ENCODE assay signal across 9 mouse cellular contexts in genomic region chr4:80910871-80911701, GRCm38 (mm10). TPM values are rescaled to one million over a fixed set of nuclear protein-coding genes. Genes with fewer than 3 reads are reported as not detected.
DNase-seq lines count a peak whose midpoint lies in the region; ATAC-seq and TF ChIP-seq lines count a peak whose summit lies in the region.
"Had no signal": no experiment of that assay in that cellular context is flagged by ENCODE, and none has a peak within 500 bp of the region (broad histone marks: within the 10 kb centered on the region; RNA-seq: fewer than 3 reads in every experiment).

No protein-coding gene starts in this region.

- TF ChIP-seq POLR2A in testis, adult 2 months (IDR thresholded peaks at IDR 0.05; ENCODE audit: control insufficient read depth, low read depth, low read length) = no peak

- H3K4me3 ChIP-seq in intestine, embryonic 16.5 days (ENCODE audit: low read length) = peak overlapping the region; percentile 75
- H3K4me3 ChIP-seq in limb, embryonic 10.5 days = peak overlapping the region; percentile 75
- H3K4me3 ChIP-seq in midbrain, embryonic 16.5 days (ENCODE audit: low read depth, low read length) = peak overlapping the region; percentile 58
- H3K4me3 ChIP-seq in testis, adult 2 months (ENCODE audit: control insufficient read depth, low read depth, low read length) = peak overlapping the region; percentile 84

- H3K27ac ChIP-seq in intestine, embryonic 16.5 days (ENCODE audit: low read length) = peak overlapping the region; percentile 91
- H3K27ac ChIP-seq in limb, embryonic 10.5 days = peak overlapping the region; percentile 65
- peak overlapping the region; percentile 96 for H3K27ac ChIP-seq in midbrain, embryonic 16.5 days (ENCODE audit: low read length)
- no peak overlapping the region for H3K27ac ChIP-seq in testis, adult 2 months (ENCODE audit: control insufficient read depth, insufficient read depth, low read depth, low read length)

- no peaks in the 10 kb centered on the region for H3K27me3 ChIP-seq in intestine, embryonic 16.5 days (replicated peaks; ENCODE audit: control insufficient read depth, insufficient read depth, low read length)
- no peaks in the 10 kb centered on the region for H3K27me3 ChIP-seq in limb, embryonic 10.5 days (ENCODE audit: low read depth, poor library complexity, severe bottlenecking)
- no peaks in the 10 kb centered on the region for H3K27me3 ChIP-seq in midbrain, embryonic 16.5 days (ENCODE audit: control insufficient read depth, insufficient read depth, low read depth, low read length)
- H3K27me3 ChIP-seq in testis, adult 2 months (ENCODE audit: control insufficient read depth, insufficient read depth, low read length) = no peaks in the 10 kb centered on the region

- DNase-seq in layer of hippocampus, adult 11-12 months (ENCODE audit: low spot score) = peak; percentile 39
- no peak for DNase-seq in layer of hippocampus, adult 9-10 months (ENCODE audit: low spot score)
- DNase-seq in embryo, embryonic 10.5 days (ENCODE audit: low spot score) = peak; percentile 69
- DNase-seq in gastrocnemius, postnatal 25 days = peak; percentile 30
- DNase-seq in limb, embryonic 10.5 days (ENCODE audit: low spot score) = peak; percentile 67

- H3K36me3 ChIP-seq in intestine, embryonic 16.5 days (ENCODE audit: control insufficient read depth, insufficient read depth, low read length) = no peaks in the 10 kb centered on the region
- H3K36me3 ChIP-seq in limb, embryonic 10.5 days = no peaks in the 10 kb centered on the region
- H3K36me3 ChIP-seq in midbrain, embryonic 16.5 days (ENCODE audit: control insufficient read depth, insufficient read depth, low read length) = no peaks in the 10 kb centered on the region
- no peaks in the 10 kb centered on the region for H3K36me3 ChIP-seq in testis, adult 2 months (ENCODE audit: control insufficient read depth, insufficient read depth, low read length)

- no peaks in the 10 kb centered on the region for H3K9me3 ChIP-seq in intestine, embryonic 16.5 days (ENCODE audit: control insufficient read depth, low read length)
- no peaks in the 10 kb centered on the region for H3K9me3 ChIP-seq in limb, embryonic 10.5 days (replicated peaks)
- no peaks in the 10 kb centered on the region for H3K9me3 ChIP-seq in midbrain, embryonic 16.5 days (replicated peaks; ENCODE audit: control insufficient read depth, low read length, poor library complexity, severe bottlenecking)

- H3K4me2 ChIP-seq in intestine, embryonic 16.5 days (ENCODE audit: low read depth, low read length) = peak overlapping the region; percentile 73
- H3K4me2 ChIP-seq in midbrain, embryonic 16.5 days (ENCODE audit: low read length) = peak overlapping the region; percentile 69

- no peak for TF ChIP-seq CTCF in testis, adult 2 months (IDR thresholded peaks at IDR 0.05; ENCODE audit: control insufficient read depth, insufficient read depth, insufficient replicate concordance, low read depth, low read length)

- peak; percentile 70 for ATAC-seq in intestine, embryonic 16.5 days
- peak; percentile 88 for ATAC-seq in midbrain, embryonic 16.5 days

- peak overlapping the region; percentile 90 for H3K9ac ChIP-seq in intestine, embryonic 16.5 days (ENCODE audit: low read depth, low read length)
- peak overlapping the region; percentile 92 for H3K9ac ChIP-seq in midbrain, embryonic 16.5 days (ENCODE audit: low read depth, low read length)

- WGBS in intestine, embryonic 16.5 days = under 1% methylated on average over 53 of the region's 58 CpGs
- WGBS in limb, embryonic 10.5 days = under 1% methylated on average over 57 of the region's 58 CpGs
- under 1% methylated on average over 54 of the region's 58 CpGs for WGBS in midbrain, embryonic 16.5 days

- H3K4me1 ChIP-seq in intestine, embryonic 16.5 days (ENCODE audit: control insufficient read depth, insufficient read depth, low read length) = peaks cover 4% of the 10 kb centered on the region; the same call in 1 of the 2 replicates
- peaks cover 12% of the 10 kb centered on the region; the same call in 1 of the 2 replicates for H3K4me1 ChIP-seq in limb, embryonic 10.5 days
- H3K4me1 ChIP-seq in midbrain, embryonic 16.5 days (ENCODE audit: control insufficient read depth, insufficient read depth, low read length) = peaks cover 5% of the 10 kb centered on the region
- H3K4me1 ChIP-seq in testis, adult 2 months (ENCODE audit: control insufficient read depth, insufficient read depth, low read length) = peaks cover 9% of the 10 kb centered on the region

RNA-seq across cellular contexts. Expression of gene Lurap1l, which starts 0.6 kb away (rescaled TPM):
- 1 to 10 TPM; 1.7 to 2.0 TPM for total RNA-seq in gastrocnemius, postnatal 25 days (2021)
- 19.5 and 22.4 TPM in 2 replicates for polyA plus RNA-seq in intestine, embryonic 16.5 days (2015; fragmentation: Nextera tagmentation; extraction: Ambion mirVana)
- polyA plus RNA-seq in limb, embryonic 10.5 days (2016; fragmentation: Nextera tagmentation; extraction: Ambion mirVana) = 1.4 and 1.5 TPM in 2 replicates
- polyA plus RNA-seq in midbrain, embryonic 16.5 days (2015; fragmentation: Nextera tagmentation; extraction: Ambion mirVana) = 8.4 and 9.0 TPM in 2 replicates
- 0.02 and 0.13 TPM in 2 replicates for polyA plus RNA-seq in testis, adult 2 months (2012; rRNA removed)
- total RNA-seq: neutrophil, adult 5-6 weeks had no signal
